Mouse (Mus musculus): ENCODE measurements around the gene Dna2. TPM values are rescaled to one million over a fixed set of nuclear protein-coding genes. Genes with fewer than 3 reads are reported as not detected.

The Dna2 gene
- polyA plus RNA-seq, 1 experiment from 2014 or later: 5.8 TPM

- no peak for ATAC-seq (ENCODE audit: low FRiP score, low TSS enrichment)
- Histone ChIP-seq H3K9ac (replicated peaks; ENCODE audit: low read length) (no peak overlapping the region), H3K4me2 (ENCODE audit: low read length) (peak overlapping the region; percentile 27), H3K27me3 (ENCODE audit: control insufficient read depth, insufficient read depth, low read length) (no peaks in the 10 kb centered on the region), H3K36me3 (ENCODE audit: control insufficient read depth, insufficient read depth, low read length) (peaks cover 38% of the 10 kb centered on the region), H3K27ac (replicated peaks; ENCODE audit: low read depth, low read length) (no peak overlapping the region), H3K4me1 (ENCODE audit: control insufficient read depth, insufficient read depth, low read length) (peaks cover 34% of the 10 kb centered on the region), H3K4me3 (replicated peaks; ENCODE audit: low read depth, low read length) (no peak overlapping the region), H3K9me3 (ENCODE audit: control insufficient read depth, low read length) (no peaks in the 10 kb centered on the region)
- 82% methylated on average over 6 of the region's 6 CpGs for WGBS
- no peak for DNase-seq
Measured at GRCm38 (mm10) chr10:63019304-63019703, 72.5 kb downstream of the Dna2 start.

GRCm38 (mm10) chr10:63021702-63022101, 74.9 kb downstream of the Dna2 start:
- Histone ChIP-seq H3K36me3 (ENCODE audit: control insufficient read depth, insufficient read depth, low read length) (peaks cover 14% of the 10 kb centered on the region), H3K9ac (replicated peaks; ENCODE audit: low read length) (peak overlapping the region; percentile 100), H3K27me3 (ENCODE audit: control insufficient read depth, insufficient read depth, low read length) (no peaks in the 10 kb centered on the region), H3K9me3 (ENCODE audit: control insufficient read depth, low read length) (no peaks in the 10 kb centered on the region), H3K27ac (replicated peaks; ENCODE audit: low read depth, low read length) (no peak overlapping the region), H3K4me2 (ENCODE audit: low read length) (peak overlapping the region; percentile 83), H3K4me1 (ENCODE audit: control insufficient read depth, insufficient read depth, low read length) (peaks cover 49% of the 10 kb centered on the region), H3K4me3 (replicated peaks; ENCODE audit: low read depth, low read length) (peak overlapping the region; percentile 94)
- DNase-seq (no peak), ATAC-seq (ENCODE audit: low FRiP score, low TSS enrichment) (no peak)
- WGBS: 29% methylated on average over 4 of the region's 4 CpGs

GRCm38 (mm10) chr10:63022541-63023120, 75.8 kb downstream of the Dna2 start:
- Histone ChIP-seq H3K4me2 (ENCODE audit: low read length) (peak overlapping the region; percentile 83), H3K4me3 (replicated peaks; ENCODE audit: low read depth, low read length) (peak overlapping the region; percentile 94), H3K4me1 (ENCODE audit: control insufficient read depth, insufficient read depth, low read length) (peaks cover 58% of the 10 kb centered on the region), H3K36me3 (ENCODE audit: control insufficient read depth, insufficient read depth, low read length) (peaks cover 4% of the 10 kb centered on the region), H3K27me3 (ENCODE audit: control insufficient read depth, insufficient read depth, low read length) (no peaks in the 10 kb centered on the region), H3K9me3 (ENCODE audit: control insufficient read depth, low read length) (no peaks in the 10 kb centered on the region), H3K9ac (replicated peaks; ENCODE audit: low read length) (peak overlapping the region; percentile 100), H3K27ac (replicated peaks; ENCODE audit: low read depth, low read length) (peak overlapping the region; percentile 100)
- ATAC-seq (ENCODE audit: low FRiP score, low TSS enrichment) (no peak), DNase-seq (peak; percentile 49)
- under 1% methylated on average over 27 of the region's 27 CpGs for WGBS

- H3K9ac ChIP-seq (replicated peaks; ENCODE audit: low read length): peak overlapping the region; percentile 100
- H3K36me3 ChIP-seq (ENCODE audit: control insufficient read depth, insufficient read depth, low read length): no peaks in the 10 kb centered on the region
- peaks cover 58% of the 10 kb centered on the region for H3K4me1 ChIP-seq (ENCODE audit: control insufficient read depth, insufficient read depth, low read length)
- H3K4me2 ChIP-seq (ENCODE audit: low read length): peak overlapping the region; percentile 83
- peak overlapping the region; percentile 94 for H3K4me3 ChIP-seq (replicated peaks; ENCODE audit: low read depth, low read length)
- no peaks in the 10 kb centered on the region for H3K9me3 ChIP-seq (ENCODE audit: control insufficient read depth, low read length)
- H3K27ac ChIP-seq (replicated peaks; ENCODE audit: low read depth, low read length): peak overlapping the region; percentile 100
- WGBS: under 1% methylated on average over 68 of the region's 68 CpGs
- peak; percentile 82 for DNase-seq
- no peaks in the 10 kb centered on the region for H3K27me3 ChIP-seq (ENCODE audit: control insufficient read depth, insufficient read depth, low read length)
- peak; percentile 15 for ATAC-seq (ENCODE audit: low FRiP score, low TSS enrichment)
Measured at GRCm38 (mm10) chr10:63023121-63023748, 76.4 kb downstream of the Dna2 start.

Other genes with a start within 250 kb of the Dna2 start
- gene Stox1, start 220.9 kb upstream of the Dna2 start, polyA plus RNA-seq (2014; fragmentation: Nextera tagmentation; extraction: Ambion mirVana): 2.7 and 2.9 TPM in 2 replicates
- gene Ccar1, start 154.7 kb upstream of the Dna2 start, polyA plus RNA-seq (2014; fragmentation: Nextera tagmentation; extraction: Ambion mirVana): 86.9 and 116 TPM in 2 replicates
- 35.9 and 44.3 TPM in 2 replicates for gene Tet1, start 38.0 kb upstream of the Dna2 start, polyA plus RNA-seq (2014; fragmentation: Nextera tagmentation; extraction: Ambion mirVana)
- 15.3 and 17.9 TPM in 2 replicates for gene Slc25a16, start 26.4 kb upstream of the Dna2 start, polyA plus RNA-seq (2014; fragmentation: Nextera tagmentation; extraction: Ambion mirVana)
- gene Rufy2, start 33.2 kb downstream of the Dna2 start, polyA plus RNA-seq (2014; fragmentation: Nextera tagmentation; extraction: Ambion mirVana): 59.9 and 60.3 TPM in 2 replicates
- 101 TPM in 2 replicates for gene Hnrnph3, start 77.2 kb downstream of the Dna2 start, polyA plus RNA-seq (2014; fragmentation: Nextera tagmentation; extraction: Ambion mirVana)
- gene Pbld2, start 77.3 kb downstream of the Dna2 start, polyA plus RNA-seq (2014; fragmentation: Nextera tagmentation; extraction: Ambion mirVana): 0.79 and 0.89 TPM in 2 replicates
- gene Pbld1, start 113.1 kb downstream of the Dna2 start, polyA plus RNA-seq (2014; fragmentation: Nextera tagmentation; extraction: Ambion mirVana): 0.58 and 0.93 TPM in 2 replicates
- gene Atoh7, start 152.6 kb downstream of the Dna2 start, polyA plus RNA-seq (2014; fragmentation: Nextera tagmentation; extraction: Ambion mirVana): 1.4 and 2.5 TPM in 2 replicates

Measured in midbrain, embryonic 14.5 days (tissue).